Mouse (Mus musculus) adrenal gland (tissue): ENCODE measurements at regions not wholly inside any gene's neighbourhood (a gene's known extent, or its start where the extent isn't known, plus 50 kb on each side); places are given as distances from the start of the nearest gene placed in this dataset.

ENCODE experiments used
- intact Hi-C: fragments of 180-260 bp; cut with DNase I; formaldehyde crosslinking; loops from one replicate; pipeline ENCODE4 v1.15.1; 2025

- intact Hi-C loops = no loop called here
Observed at GRCm38 (mm10) chr13:47298010-47298409, 175.6 kb downstream of the Rnf144b start.

GRCm38 (mm10) chr13:47300486-47300885, 178.0 kb downstream of the Rnf144b start:
- intact Hi-C loops = loop anchor here (5.0 kb wide), 1 partner anchor 1162 kb away; no protein-coding TSS in a partner anchor

GRCm38 (mm10) chr13:47301070-47301469, 178.6 kb downstream of the Rnf144b start:
- intact Hi-C loops = loop anchor here (5.0 kb wide), 1 partner anchor 1161 kb away; no protein-coding TSS in a partner anchor

GRCm38 (mm10) chr13:47309492-47309891, 187.0 kb downstream of the Rnf144b start:
- intact Hi-C loops = no loop called here

- intact Hi-C loops = no loop called here
Observed at GRCm38 (mm10) chr13:47310751-47311202, 188.3 kb downstream of the Rnf144b start.

GRCm38 (mm10) chr13:47319549-47319948, 197.1 kb downstream of the Rnf144b start:
- intact Hi-C loops = no loop called here

- intact Hi-C loops = no loop called here
Observed at GRCm38 (mm10) chr13:47321876-47322275, 199.4 kb downstream of the Rnf144b start.

GRCm38 (mm10) chr13:47335996-47336684, 213.7 kb downstream of the Rnf144b start:
- intact Hi-C loops = no loop called here

- intact Hi-C loops = no loop called here
Observed at GRCm38 (mm10) chr13:47336865-47337441, 214.5 kb downstream of the Rnf144b start.

- intact Hi-C loops = no loop called here
Observed at GRCm38 (mm10) chr13:47339411-47339810, 217.0 kb downstream of the Rnf144b start.

GRCm38 (mm10) chr13:47342361-47342760, 219.9 kb downstream of the Rnf144b start:
- intact Hi-C loops = loop anchor here (10.0 kb wide), 1 partner anchor 232 kb away; no protein-coding TSS in a partner anchor

GRCm38 (mm10) chr13:47345576-47345975, 223.1 kb downstream of the Rnf144b start:
- intact Hi-C loops = loop anchor here (5.0 to 10.0 kb wide), 2 partner anchors 229 to 1117 kb away; no protein-coding TSS in a partner anchor

- intact Hi-C loops = loop anchor here (5.0 to 10.0 kb wide), 2 partner anchors 227 to 1114 kb away; no protein-coding TSS in a partner anchor
Observed at GRCm38 (mm10) chr13:47347835-47348234, 225.4 kb downstream of the Rnf144b start.

- intact Hi-C loops = loop anchor here (5.0 to 10.0 kb wide), 2 partner anchors 226 to 1114 kb away; no protein-coding TSS in a partner anchor
Observed at GRCm38 (mm10) chr13:47348517-47349145, 226.2 kb downstream of the Rnf144b start.

- intact Hi-C loops = no loop called here
Observed at GRCm38 (mm10) chr13:47354446-47354845, 232.0 kb downstream of the Rnf144b start.

- intact Hi-C loops = no loop called here
Observed at GRCm38 (mm10) chr13:47355169-47355568, 232.7 kb downstream of the Rnf144b start.

- intact Hi-C loops = no loop called here
Observed at GRCm38 (mm10) chr13:47358986-47359385, 236.5 kb downstream of the Rnf144b start.

- intact Hi-C loops = no loop called here
Observed at GRCm38 (mm10) chr13:47365776-47366175, 243.3 kb downstream of the Rnf144b start.

- intact Hi-C loops = no loop called here
Observed at GRCm38 (mm10) chr13:47368041-47368823, 245.8 kb downstream of the Rnf144b start.

- intact Hi-C loops = no loop called here
Observed at GRCm38 (mm10) chr13:47374583-47374982, 252.1 kb downstream of the Rnf144b start.

- intact Hi-C loops = no loop called here
Observed at GRCm38 (mm10) chr13:47391023-47391422, 268.6 kb downstream of the Rnf144b start.
